Mouse (Mus musculus) megakaryocyte-erythroid progenitor cell, adult 5-6 weeks (primary cell): ENCODE results near the gene Vps29. TPM values are rescaled to one million over a fixed set of nuclear protein-coding genes. Genes with fewer than 3 reads are reported as not detected.
"Not testable (repeated sequence)": the region's sequence is repeated elsewhere in the genome, so short reads cannot be mapped to it uniquely, and the experiment has no call there.

Source experiments
- ATAC-seq: replicated peaks from 2 replicates; pipeline ENCODE4 v1.8.0; 2016; ENCODE audit warnings: mild to moderate bottlenecking, inconsistent platforms; ENCODE audit not compliant: severe bottlenecking, poor library complexity, low FRiP score, low TSS enrichment
- total RNA-seq, 2 experiments: library from RNA; stranded (forward) in 1 of 2; stranded (reverse) in 1 of 2; fragments of 200-1000, 215-1000 nt in 1 of 2; fragments of >200 nt in 1 of 2; fragmentation: Nextera tagmentation in 1 of 2; gene quantifications; 2 replicates each; pipeline ENCODE4 v1.2.3; 2014 to 2017

Vps29 gene
- total RNA-seq (2014; fragmentation: Nextera tagmentation): 86.2 and 88.4 TPM in 2 replicates
- total RNA-seq (2017): 45.5 and 93.0 TPM in 2 replicates

- peak; percentile 98 for ATAC-seq
These were observed at the start of gene Vps29, which contains the start of gene Rad9b for GRCm38 (mm10) chr5:122353807-122354491. Gene Vps29, plus strand, starts transcription at chr5:122354369. Gene Rad9b, minus strand, starts transcription at chr5:122354233.

GRCm38 (mm10) chr5:122304541-122304940 is 49.6 kb upstream of the Vps29 start:
- ATAC-seq: no peak

GRCm38 (mm10) chr5:122305472-122305871 is 48.7 kb upstream of the Vps29 start:
- ATAC-seq: no peak

GRCm38 (mm10) chr5:122306536-122306935 is 47.6 kb upstream of the Vps29 start:
- ATAC-seq: no peak

- no peak for ATAC-seq
These were observed 43.5 kb upstream of the Vps29 start for GRCm38 (mm10) chr5:122310699-122311098.

- ATAC-seq: no peak
These were observed 42.5 kb upstream of the Vps29 start for GRCm38 (mm10) chr5:122311692-122312091.

- ATAC-seq: no peak
These were observed 41.8 kb upstream of the Vps29 start for GRCm38 (mm10) chr5:122312346-122312745.

- no peak for ATAC-seq
These were observed 41.1 kb upstream of the Vps29 start for GRCm38 (mm10) chr5:122312942-122313684.

- peak; percentile 87 for ATAC-seq
These were observed 39.1 kb upstream of the Vps29 start for GRCm38 (mm10) chr5:122314966-122315667.

GRCm38 (mm10) chr5:122317329-122318045 is 36.7 kb upstream of the Vps29 start:
- ATAC-seq: no peak

GRCm38 (mm10) chr5:122318100-122318499 is 36.1 kb upstream of the Vps29 start:
- ATAC-seq: peak; percentile 58

- not testable (repeated sequence) for ATAC-seq
These were observed 35.2 kb upstream of the Vps29 start for GRCm38 (mm10) chr5:122318976-122319375.

- no peak for ATAC-seq
These were observed 34.5 kb upstream of the Vps29 start for GRCm38 (mm10) chr5:122319474-122320204.

- ATAC-seq: no peak
These were observed 33.9 kb upstream of the Vps29 start for GRCm38 (mm10) chr5:122320205-122320781.

GRCm38 (mm10) chr5:122323523-122323922 is 30.6 kb upstream of the Vps29 start:
- ATAC-seq: no peak

- ATAC-seq: no peak
These were observed 29.3 kb upstream of the Vps29 start for GRCm38 (mm10) chr5:122324608-122325431.

GRCm38 (mm10) chr5:122325477-122325876 is 28.7 kb upstream of the Vps29 start:
- no peak for ATAC-seq

- no peak for ATAC-seq
These were observed 26.9 kb upstream of the Vps29 start for GRCm38 (mm10) chr5:122327283-122327682.
